Mouse (Mus musculus): ENCODE measurements around the gene Ltbp2.

The Ltbp2 gene

GRCm38 (mm10) chr12:84876481-84877121 is at the start of gene Ltbp2:
Gene Ltbp2, minus strand, starts transcription at chr12:84876532.
- no peak for DNase-seq (ENCODE audit: low read depth, low spot score)

GRCm38 (mm10) chr12:84924324-84924723 is 48.0 kb upstream of the Ltbp2 start:
- DNase-seq (ENCODE audit: low read depth, low spot score): no peak

DNA sequence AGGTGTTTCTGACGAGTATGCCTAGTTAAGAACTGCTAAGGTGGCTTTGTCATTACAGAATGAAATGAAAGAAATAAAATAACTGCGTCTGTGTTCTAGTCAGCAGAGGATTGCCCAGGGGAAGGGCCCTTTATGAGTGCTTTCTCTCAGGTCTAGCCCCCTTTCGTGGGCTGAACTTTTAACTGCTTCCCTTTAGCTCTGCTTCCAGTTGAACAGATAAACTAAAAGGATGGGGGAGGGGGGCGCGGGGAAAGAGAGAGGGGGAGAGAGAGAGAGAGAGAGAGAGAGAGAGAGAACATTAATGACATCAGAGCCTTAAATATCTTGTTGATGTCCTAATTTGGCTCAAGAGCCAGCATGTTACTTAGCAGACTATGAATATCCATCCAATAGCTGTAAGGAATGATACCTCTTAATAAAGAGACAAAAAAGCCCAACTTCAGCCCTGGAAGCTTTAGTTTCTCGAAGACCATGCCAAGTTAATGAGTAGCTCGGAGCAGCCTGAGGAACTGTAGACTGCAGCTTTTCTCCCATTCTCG is 45.6 kb upstream of the Ltbp2 start:
- DNase-seq (ENCODE audit: low read depth, low spot score): no peak

GRCm38 (mm10) chr12:84918809-84919208 is 42.5 kb upstream of the Ltbp2 start:
- no peak for DNase-seq (ENCODE audit: low read depth, low spot score)

DNA sequence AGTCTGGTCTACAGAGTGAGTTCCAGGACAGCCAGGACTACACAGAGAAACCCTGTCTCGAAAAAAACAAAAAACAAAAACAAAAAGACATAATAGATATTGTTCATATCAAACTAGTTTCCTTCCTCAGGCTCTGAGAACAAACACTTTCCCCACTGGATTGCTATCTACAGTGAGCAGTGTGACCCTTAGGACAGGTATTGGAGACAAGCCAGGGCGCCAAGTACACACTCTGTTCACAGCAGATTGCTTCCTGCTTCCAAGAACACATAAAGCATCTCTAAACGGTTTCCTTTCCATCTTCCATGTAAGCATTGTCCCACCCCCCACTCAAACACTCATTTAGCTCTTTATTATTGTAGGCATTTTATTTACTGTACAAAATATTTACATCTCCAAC is 41.5 kb upstream of the Ltbp2 start:
- no peak for DNase-seq (ENCODE audit: low read depth, low spot score)

- no peak for DNase-seq (ENCODE audit: low read depth, low spot score)
These were observed 38.6 kb upstream of the Ltbp2 start for GRCm38 (mm10) chr12:84914959-84915358.

DNA sequence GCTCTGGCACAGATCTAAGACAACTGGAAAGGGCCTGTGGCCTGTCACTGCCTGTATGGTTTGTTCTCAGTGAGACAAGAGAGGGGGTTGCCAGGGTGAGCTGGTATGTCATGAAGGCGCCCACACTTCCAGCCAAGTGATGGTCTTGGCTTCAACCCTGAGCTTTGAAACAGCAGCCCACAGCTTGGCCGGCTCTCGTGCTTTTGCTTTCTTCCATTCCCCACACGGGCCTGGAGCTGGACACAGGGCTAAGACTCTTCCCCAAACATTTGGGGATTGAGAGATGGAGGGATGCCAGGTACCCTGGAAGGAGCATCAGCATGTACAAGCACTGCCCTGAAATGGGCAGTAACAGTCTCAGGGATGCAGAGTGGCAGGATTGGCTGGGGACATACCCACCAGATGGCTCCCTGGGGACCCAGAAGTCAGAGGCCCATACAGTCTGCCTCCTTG is 36.3 kb upstream of the Ltbp2 start:
- DNase-seq (ENCODE audit: low read depth, low spot score): no peak

DNA sequence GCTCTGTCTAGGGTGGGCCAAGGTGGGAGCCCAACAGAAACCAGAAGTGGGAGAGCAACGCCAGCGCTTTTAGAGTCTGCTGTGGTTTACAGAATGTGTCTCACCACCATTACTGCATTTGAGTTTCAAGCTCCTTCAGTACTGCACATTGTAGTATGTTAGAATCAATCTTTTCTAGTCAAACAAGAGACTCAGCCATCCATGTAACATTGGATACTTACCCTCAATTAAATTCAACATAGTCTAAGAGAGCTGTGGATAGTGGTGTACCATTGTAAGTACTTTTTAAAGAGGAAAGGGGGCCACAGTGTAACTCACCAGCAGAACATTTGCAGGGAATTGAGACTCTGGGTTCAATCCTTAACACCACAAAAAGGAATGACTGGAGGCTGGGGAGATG is 35.3 kb upstream of the Ltbp2 start:
- no peak for DNase-seq (ENCODE audit: low read depth, low spot score)

GRCm38 (mm10) chr12:84910066-84910465 is 33.7 kb upstream of the Ltbp2 start:
- DNase-seq (ENCODE audit: low read depth, low spot score): no peak

DNA sequence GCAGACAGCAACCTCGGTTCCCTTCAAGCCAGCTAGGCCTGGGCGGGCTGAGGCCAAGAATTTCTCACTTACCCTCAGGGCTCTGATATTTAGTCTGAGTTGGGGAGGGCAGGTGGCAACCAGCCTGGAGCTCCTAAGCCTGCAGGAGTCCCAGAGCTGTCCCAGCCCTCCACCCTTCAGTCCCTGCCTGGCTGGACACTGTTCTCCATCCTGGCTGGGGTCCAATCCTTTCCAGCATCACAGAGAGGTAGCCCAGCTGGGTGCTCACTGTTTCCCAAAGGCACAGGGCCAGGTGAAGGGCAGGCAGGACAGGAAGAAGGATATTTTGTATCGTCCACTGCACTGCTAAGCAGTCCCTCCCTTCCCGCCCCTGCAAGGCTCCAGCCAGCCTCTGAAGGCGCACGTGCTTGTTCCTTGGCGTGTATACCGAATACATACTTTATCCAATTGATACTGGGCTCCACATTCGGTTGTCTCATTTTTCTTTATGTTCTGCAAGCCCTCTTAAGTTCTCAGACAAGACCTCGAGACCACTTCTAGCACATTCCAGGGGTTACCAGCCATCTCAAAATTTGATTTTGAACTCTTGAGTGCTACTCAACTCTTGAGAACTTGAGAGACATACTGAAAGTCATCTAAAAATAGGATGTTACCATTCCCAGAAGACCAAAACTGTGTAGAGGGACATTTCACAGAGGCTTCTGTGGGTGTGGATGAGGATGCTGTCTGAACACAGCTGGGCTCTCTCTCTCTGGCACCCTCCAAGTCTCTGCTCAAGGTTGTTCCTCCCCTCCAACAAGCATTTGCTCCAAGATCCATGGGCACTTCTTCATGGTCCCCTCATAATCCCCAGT is 31.5 kb upstream of the Ltbp2 start:
- no peak for DNase-seq (ENCODE audit: low read depth, low spot score)

GRCm38 (mm10) chr12:84907024-84907626 is 30.8 kb upstream of the Ltbp2 start:
- no peak for DNase-seq (ENCODE audit: low read depth, low spot score)

DNA sequence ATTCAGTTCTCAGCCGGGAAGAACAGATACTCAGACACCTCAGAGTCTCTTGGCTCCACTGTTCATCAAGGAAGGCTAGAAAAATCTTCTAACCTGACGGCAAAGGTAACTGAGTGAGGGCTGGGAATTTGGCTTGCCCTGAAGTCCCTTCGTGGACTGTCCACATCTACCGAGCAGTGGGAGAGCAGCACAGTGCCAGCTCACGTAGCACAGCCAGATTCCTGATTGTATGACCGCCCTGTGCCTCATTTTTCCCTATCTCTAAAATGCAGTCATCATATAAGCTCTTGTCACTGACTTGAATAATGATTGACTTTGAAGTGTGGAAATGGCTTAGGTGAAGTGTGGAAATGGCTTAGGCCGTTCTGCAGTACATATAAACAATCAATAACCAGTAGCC is 28.1 kb upstream of the Ltbp2 start:
- DNase-seq (ENCODE audit: low read depth, low spot score): no peak

DNA sequence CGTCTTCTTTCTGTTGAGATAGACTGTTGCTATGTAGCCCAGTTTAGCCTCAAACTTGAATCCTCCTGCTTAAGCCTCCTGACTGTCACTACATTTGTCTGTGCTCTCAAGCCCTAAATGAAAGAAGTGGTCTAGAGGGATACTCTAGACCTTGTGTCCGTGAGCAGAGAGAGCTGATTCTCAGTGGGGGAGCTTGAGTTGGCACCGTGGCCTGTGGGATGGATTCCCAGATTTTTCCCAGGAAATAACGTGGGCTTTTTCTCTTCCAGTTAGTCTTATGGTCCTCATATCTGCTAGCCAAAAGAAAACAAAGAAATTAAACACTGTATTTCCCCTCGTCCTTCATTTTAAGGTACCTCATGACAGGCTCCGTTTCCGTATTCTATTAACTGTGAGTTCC is 24.0 kb upstream of the Ltbp2 start:
- no peak for DNase-seq (ENCODE audit: low read depth, low spot score)

GRCm38 (mm10) chr12:84897322-84897721 is 21.0 kb upstream of the Ltbp2 start:
- no peak for DNase-seq (ENCODE audit: low read depth, low spot score)

DNA sequence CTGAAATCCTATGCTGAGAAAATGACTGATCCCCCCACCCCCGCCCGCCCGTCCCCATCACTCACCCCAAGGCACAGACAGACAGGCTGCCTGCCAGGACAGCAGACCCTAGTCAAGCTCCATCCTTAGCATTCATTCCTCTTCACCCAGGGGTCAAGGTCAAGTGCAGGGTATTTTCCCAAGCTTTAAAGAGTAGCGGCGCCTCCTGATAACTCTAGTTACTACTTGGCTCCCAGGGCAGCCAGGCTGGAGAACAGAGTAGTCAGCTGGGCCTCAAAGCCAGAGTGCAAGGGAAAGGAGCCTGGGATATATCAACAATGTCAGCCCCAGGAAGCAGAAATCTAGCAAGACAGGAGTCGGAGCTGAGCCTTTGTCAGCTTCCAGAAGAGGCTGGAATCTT is 19.9 kb upstream of the Ltbp2 start:
- no peak for DNase-seq (ENCODE audit: low read depth, low spot score)

DNA sequence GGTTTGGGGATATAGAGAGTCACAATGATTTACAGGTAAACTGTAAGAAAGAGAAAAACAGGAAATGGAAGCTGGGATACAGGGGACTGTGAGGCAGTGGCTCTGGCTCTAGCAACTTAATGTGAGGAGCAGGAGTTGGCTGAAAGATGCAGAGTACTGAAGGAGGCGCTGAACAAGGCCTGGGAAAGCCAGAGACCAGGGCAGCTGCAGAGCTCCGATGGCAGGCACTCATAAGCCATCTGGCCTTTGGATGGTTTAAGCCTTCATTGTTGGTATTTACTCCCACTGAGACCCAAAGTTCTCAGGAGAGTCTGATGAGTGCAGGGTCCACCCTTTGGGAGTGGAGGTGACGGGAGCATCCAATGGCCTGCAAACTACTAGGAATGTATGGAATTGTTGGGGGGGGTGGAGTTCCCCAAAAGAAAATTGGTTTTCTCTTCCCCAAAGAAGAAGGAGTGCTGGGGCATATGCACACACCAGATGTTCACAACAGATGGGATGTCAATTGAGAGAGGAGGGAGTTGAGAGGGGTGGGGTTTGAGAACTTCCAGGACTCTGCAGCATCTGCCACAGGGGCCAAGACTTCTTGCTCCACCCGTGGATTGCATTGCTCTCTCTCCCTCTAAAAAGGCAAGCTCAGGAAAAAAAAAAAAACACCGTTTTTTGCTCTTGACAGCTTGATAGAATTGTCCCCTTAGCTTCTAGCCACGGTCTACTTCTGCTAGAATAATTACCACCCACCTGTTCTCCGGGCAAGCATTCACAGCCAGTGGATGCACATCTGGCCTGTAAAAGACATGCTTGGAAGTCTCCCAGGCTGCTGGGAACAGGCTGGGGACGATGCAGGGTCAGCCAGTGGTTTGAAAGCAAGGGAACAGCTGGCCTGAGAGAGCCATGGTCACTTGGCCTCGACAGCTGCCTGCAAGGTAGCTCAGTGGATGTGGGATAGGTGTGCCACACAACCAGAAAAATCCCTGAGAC is 17.6 kb upstream of the Ltbp2 start:
- no peak for DNase-seq (ENCODE audit: low read depth, low spot score)

DNA sequence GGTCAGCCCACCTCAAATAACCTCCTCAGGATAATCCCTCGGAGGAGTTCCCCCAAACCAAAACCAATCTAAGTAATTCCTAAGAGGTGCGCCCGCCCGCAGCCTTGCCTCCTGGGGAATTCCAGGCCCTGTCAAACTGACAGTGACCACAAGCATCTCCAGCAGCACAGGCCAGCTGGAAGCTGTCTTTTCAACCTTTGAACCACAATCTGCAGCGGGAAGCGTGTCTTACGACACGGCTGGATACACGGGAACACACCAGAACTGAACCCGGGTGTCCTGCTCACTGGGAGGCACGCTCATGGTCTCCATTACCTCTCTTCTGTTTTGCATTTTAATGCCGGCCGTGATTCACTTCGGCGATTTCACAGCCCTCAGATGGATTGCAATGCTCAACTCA is 14.0 kb upstream of the Ltbp2 start:
- no peak for DNase-seq (ENCODE audit: low read depth, low spot score)

GRCm38 (mm10) chr12:84885107-84885876 is 9.0 kb upstream of the Ltbp2 start:
- no peak for DNase-seq (ENCODE audit: low read depth, low spot score)

- no peak for DNase-seq (ENCODE audit: low read depth, low spot score)
These were observed 8.2 kb upstream of the Ltbp2 start for GRCm38 (mm10) chr12:84884423-84885076.

DNA sequence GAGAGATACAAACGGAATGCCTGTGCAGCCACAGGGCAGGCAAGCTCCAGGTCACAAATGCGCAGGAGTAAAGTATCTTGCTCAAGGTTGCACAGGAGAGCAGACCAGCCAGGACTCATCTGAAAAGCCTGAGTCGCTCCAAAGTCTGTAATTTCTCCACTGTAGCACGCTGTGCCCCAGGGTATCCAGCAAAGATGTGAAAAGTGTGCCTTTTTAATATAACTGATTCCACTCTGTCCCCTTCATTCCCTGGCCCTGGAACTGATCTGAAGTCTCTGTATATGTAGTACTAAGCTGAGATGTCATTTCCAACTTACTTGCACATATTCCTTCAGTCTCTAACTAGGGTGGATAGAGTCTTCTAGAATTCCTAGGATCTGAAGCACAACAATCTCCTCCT is 6.5 kb upstream of the Ltbp2 start:
- no peak for DNase-seq (ENCODE audit: low read depth, low spot score)

Measured in brain, embryonic 18.5 days (tissue).